Mouse (Mus musculus): ENCODE results near the gene Dapk2. TPM values are rescaled to one million over a fixed set of nuclear protein-coding genes. Genes with fewer than 3 reads are reported as not detected.
A peak's percentile ranks its signal among the peaks of the same experiment; 100 is the strongest.

Dapk2 gene
- polyA plus RNA-seq, 1 experiment from 2014 or later = 0.78 TPM

GRCm38 (mm10) chr9:66202463-66202862 is 44.4 kb downstream of the Dapk2 start:
- Histone ChIP-seq H3K9ac (replicated peaks; ENCODE audit: low read length) (no peak overlapping the region), H3K4me1 (ENCODE audit: control insufficient read depth, insufficient read depth, low read length) (no peaks in the 10 kb centered on the region), H3K27me3 (ENCODE audit: control insufficient read depth, insufficient read depth, low read length) (no peaks in the 10 kb centered on the region), H3K4me2 (ENCODE audit: low read length) (no peak overlapping the region), H3K36me3 (ENCODE audit: control insufficient read depth, insufficient read depth, low read length) (no peaks in the 10 kb centered on the region), H3K9me3 (ENCODE audit: control insufficient read depth, low read length) (no peaks in the 10 kb centered on the region), H3K4me3 (replicated peaks; ENCODE audit: low read depth, low read length) (no peak overlapping the region), H3K27ac (replicated peaks; ENCODE audit: low read depth, low read length) (no peak overlapping the region)
- WGBS = 84% methylated on average over 7 of the region's 7 CpGs
- ATAC-seq (ENCODE audit: low FRiP score, low TSS enrichment) = no peak
- no peak for DNase-seq

GRCm38 (mm10) chr9:66205702-66206101 is 47.7 kb downstream of the Dapk2 start:
- Histone ChIP-seq H3K27me3 (ENCODE audit: control insufficient read depth, insufficient read depth, low read length) (no peaks in the 10 kb centered on the region), H3K4me2 (ENCODE audit: low read length) (no peak overlapping the region), H3K4me3 (replicated peaks; ENCODE audit: low read depth, low read length) (no peak overlapping the region), H3K27ac (replicated peaks; ENCODE audit: low read depth, low read length) (no peak overlapping the region), H3K4me1 (ENCODE audit: control insufficient read depth, insufficient read depth, low read length) (no peaks in the 10 kb centered on the region), H3K9ac (replicated peaks; ENCODE audit: low read length) (no peak overlapping the region), H3K9me3 (ENCODE audit: control insufficient read depth, low read length) (no peaks in the 10 kb centered on the region), H3K36me3 (ENCODE audit: control insufficient read depth, insufficient read depth, low read length) (no peaks in the 10 kb centered on the region)
- WGBS = 93% methylated on average over 9 of the region's 9 CpGs
- no peak for ATAC-seq (ENCODE audit: low FRiP score, low TSS enrichment)
- DNase-seq = no peak

- no peak overlapping the region for H3K9ac ChIP-seq (replicated peaks; ENCODE audit: low read length)
- no peaks in the 10 kb centered on the region; the same call in 1 of the 2 replicates for H3K4me1 ChIP-seq (ENCODE audit: control insufficient read depth, insufficient read depth, low read length)
- 77% methylated on average over 5 of the region's 5 CpGs for WGBS
- no peaks in the 10 kb centered on the region for H3K36me3 ChIP-seq (ENCODE audit: control insufficient read depth, insufficient read depth, low read length)
- no peak overlapping the region for H3K27ac ChIP-seq (replicated peaks; ENCODE audit: low read depth, low read length)
- DNase-seq = no peak
- no peak overlapping the region for H3K4me3 ChIP-seq (replicated peaks; ENCODE audit: low read depth, low read length)
- no peak for ATAC-seq (ENCODE audit: low FRiP score, low TSS enrichment)
- no peaks in the 10 kb centered on the region for H3K27me3 ChIP-seq (ENCODE audit: control insufficient read depth, insufficient read depth, low read length)
- no peaks in the 10 kb centered on the region for H3K9me3 ChIP-seq (ENCODE audit: control insufficient read depth, low read length)
- H3K4me2 ChIP-seq (ENCODE audit: low read length) = no peak overlapping the region
Measured at GRCm38 (mm10) chr9:66206825-66207224, 48.8 kb downstream of the Dapk2 start.

- no peak overlapping the region for H3K4me3 ChIP-seq (replicated peaks; ENCODE audit: low read depth, low read length)
- no peaks in the 10 kb centered on the region for H3K36me3 ChIP-seq (ENCODE audit: control insufficient read depth, insufficient read depth, low read length)
- no peaks in the 10 kb centered on the region for H3K27me3 ChIP-seq (ENCODE audit: control insufficient read depth, insufficient read depth, low read length)
- 19% methylated on average over 4 of the region's 4 CpGs for WGBS
- no peak overlapping the region for H3K9ac ChIP-seq (replicated peaks; ENCODE audit: low read length)
- H3K27ac ChIP-seq (replicated peaks; ENCODE audit: low read depth, low read length) = no peak overlapping the region
- no peak for DNase-seq
- no peak for ATAC-seq (ENCODE audit: low FRiP score, low TSS enrichment)
- H3K9me3 ChIP-seq (ENCODE audit: control insufficient read depth, low read length) = no peaks in the 10 kb centered on the region
- H3K4me1 ChIP-seq (ENCODE audit: control insufficient read depth, insufficient read depth, low read length) = peaks cover 4% of the 10 kb centered on the region; the same call in 1 of the 2 replicates
- H3K4me2 ChIP-seq (ENCODE audit: low read length) = no peak overlapping the region
Measured at GRCm38 (mm10) chr9:66211420-66211819, 53.4 kb downstream of the Dapk2 start.

GRCm38 (mm10) chr9:66212088-66212487 is 54.1 kb downstream of the Dapk2 start:
- Histone ChIP-seq H3K9ac (replicated peaks; ENCODE audit: low read length) (no peak overlapping the region), H3K27ac (replicated peaks; ENCODE audit: low read depth, low read length) (no peak overlapping the region), H3K4me2 (ENCODE audit: low read length) (no peak overlapping the region), H3K4me3 (replicated peaks; ENCODE audit: low read depth, low read length) (no peak overlapping the region), H3K9me3 (ENCODE audit: control insufficient read depth, low read length) (no peaks in the 10 kb centered on the region), H3K4me1 (ENCODE audit: control insufficient read depth, insufficient read depth, low read length) (peaks cover 4% of the 10 kb centered on the region; the same call in 1 of the 2 replicates), H3K27me3 (ENCODE audit: control insufficient read depth, insufficient read depth, low read length) (no peaks in the 10 kb centered on the region), H3K36me3 (ENCODE audit: control insufficient read depth, insufficient read depth, low read length) (no peaks in the 10 kb centered on the region)
- WGBS = 83% methylated on average over 2 of the region's 2 CpGs
- ATAC-seq (ENCODE audit: low FRiP score, low TSS enrichment) (no peak), DNase-seq (no peak)

GRCm38 (mm10) chr9:66212802-66213201 is 54.8 kb downstream of the Dapk2 start:
- Histone ChIP-seq H3K9ac (replicated peaks; ENCODE audit: low read length) (no peak overlapping the region), H3K27me3 (ENCODE audit: control insufficient read depth, insufficient read depth, low read length) (no peaks in the 10 kb centered on the region), H3K36me3 (ENCODE audit: control insufficient read depth, insufficient read depth, low read length) (no peaks in the 10 kb centered on the region), H3K9me3 (ENCODE audit: control insufficient read depth, low read length) (no peaks in the 10 kb centered on the region), H3K27ac (replicated peaks; ENCODE audit: low read depth, low read length) (no peak overlapping the region), H3K4me1 (ENCODE audit: control insufficient read depth, insufficient read depth, low read length) (peaks cover 4% of the 10 kb centered on the region; the same call in 1 of the 2 replicates), H3K4me3 (replicated peaks; ENCODE audit: low read depth, low read length) (no peak overlapping the region), H3K4me2 (ENCODE audit: low read length) (no peak overlapping the region)
- ATAC-seq (ENCODE audit: low FRiP score, low TSS enrichment) (no peak), DNase-seq (no peak)
- WGBS = 87% methylated on average over 5 of the region's 5 CpGs

- Histone ChIP-seq H3K27me3 (ENCODE audit: control insufficient read depth, insufficient read depth, low read length) (no peaks in the 10 kb centered on the region), H3K27ac (replicated peaks; ENCODE audit: low read depth, low read length) (no peak overlapping the region), H3K4me2 (ENCODE audit: low read length) (no peak overlapping the region), H3K36me3 (ENCODE audit: control insufficient read depth, insufficient read depth, low read length) (no peaks in the 10 kb centered on the region), H3K4me1 (ENCODE audit: control insufficient read depth, insufficient read depth, low read length) (peaks cover 4% of the 10 kb centered on the region; the same call in 1 of the 2 replicates), H3K9me3 (ENCODE audit: control insufficient read depth, low read length) (no peaks in the 10 kb centered on the region), H3K9ac (replicated peaks; ENCODE audit: low read length) (no peak overlapping the region), H3K4me3 (replicated peaks; ENCODE audit: low read depth, low read length) (no peak overlapping the region)
- DNase-seq = peak; percentile 10
- no peak for ATAC-seq (ENCODE audit: low FRiP score, low TSS enrichment)
- 48% methylated on average over 5 of the region's 5 CpGs for WGBS
Measured at GRCm38 (mm10) chr9:66213386-66214032, 55.5 kb downstream of the Dapk2 start.

GRCm38 (mm10) chr9:66215551-66215950 is 57.5 kb downstream of the Dapk2 start:
- H3K9ac ChIP-seq (replicated peaks; ENCODE audit: low read length) = no peak overlapping the region
- H3K4me3 ChIP-seq (replicated peaks; ENCODE audit: low read depth, low read length) = no peak overlapping the region
- H3K27me3 ChIP-seq (ENCODE audit: control insufficient read depth, insufficient read depth, low read length) = no peaks in the 10 kb centered on the region
- no peak overlapping the region for H3K4me2 ChIP-seq (ENCODE audit: low read length)
- ATAC-seq (ENCODE audit: low FRiP score, low TSS enrichment) = no peak
- H3K27ac ChIP-seq (replicated peaks; ENCODE audit: low read depth, low read length) = no peak overlapping the region
- peaks cover 4% of the 10 kb centered on the region; the same call in 1 of the 2 replicates for H3K4me1 ChIP-seq (ENCODE audit: control insufficient read depth, insufficient read depth, low read length)
- no peaks in the 10 kb centered on the region for H3K36me3 ChIP-seq (ENCODE audit: control insufficient read depth, insufficient read depth, low read length)
- H3K9me3 ChIP-seq (ENCODE audit: control insufficient read depth, low read length) = no peaks in the 10 kb centered on the region
- no peak for DNase-seq

GRCm38 (mm10) chr9:66217970-66218369 is 59.9 kb downstream of the Dapk2 start:
- no peaks in the 10 kb centered on the region for H3K27me3 ChIP-seq (ENCODE audit: control insufficient read depth, insufficient read depth, low read length)
- DNase-seq = no peak

More at GRCm38 (mm10) chr9:66217970-66218369, 59.9 kb downstream of the Dapk2 start:
- Histone ChIP-seq H3K4me1 (ENCODE audit: control insufficient read depth, insufficient read depth, low read length) (no peaks in the 10 kb centered on the region), H3K9me3 (ENCODE audit: control insufficient read depth, low read length) (no peaks in the 10 kb centered on the region), H3K4me2 (ENCODE audit: low read length) (no peak overlapping the region), H3K27ac (replicated peaks; ENCODE audit: low read depth, low read length) (no peak overlapping the region), H3K9ac (replicated peaks; ENCODE audit: low read length) (no peak overlapping the region), H3K4me3 (replicated peaks; ENCODE audit: low read depth, low read length) (no peak overlapping the region), H3K36me3 (ENCODE audit: control insufficient read depth, insufficient read depth, low read length) (no peaks in the 10 kb centered on the region)
- ATAC-seq (ENCODE audit: low FRiP score, low TSS enrichment) = no peak
- WGBS = 90% methylated on average over 4 of the region's 4 CpGs

Measured in midbrain, embryonic 14.5 days (tissue).